8 mouse cellular contexts compared by ENCODE assay signal in genomic region chr11:103359841-103360641, GRCm38 (mm10). TPM values are rescaled to one million over a fixed set of nuclear protein-coding genes. Genes with fewer than 3 reads are reported as not detected.
DNase-seq lines count a peak whose midpoint lies in the region; ATAC-seq and TF ChIP-seq lines count a peak whose summit lies in the region.

No protein-coding gene starts in this region.

- peaks cover 0 to 28% of the 10 kb centered on the region in 2 experiments; a peak in 2 of 4 replicates for H3K4me1 ChIP-seq in ES-E14 (ENCODE audit: control insufficient read depth in 2 of 2, insufficient read depth in 2 of 2, low read length in 2 of 2, poor library complexity in 1 of 2)
- H3K4me1 ChIP-seq in forebrain, postnatal 0 days (ENCODE audit: insufficient read depth), result 0 out of 2 replicates have a peak, but pooled peaks cover 7% of the 10 kb centered on the region
- peaks cover 10% of the 10 kb centered on the region for H3K4me1 ChIP-seq in lung, postnatal 0 days (ENCODE audit: insufficient read depth, low read depth, low read length)

- H3K9ac ChIP-seq in ES-E14 (ENCODE audit: insufficient read depth, low read depth, low read length, poor library complexity, severe bottlenecking), result peak overlapping the region; percentile 77
- peak overlapping the region; percentile 11; the same call in 1 of the 2 replicates for H3K9ac ChIP-seq in forebrain, postnatal 0 days
- H3K9ac ChIP-seq in lung, postnatal 0 days (replicated peaks; ENCODE audit: low read depth), result 0 out of 2 replicates have a peak overlapping the region, but pooled peaks have one; percentile 6

- H3K36me3 ChIP-seq in ES-E14 (ENCODE audit: control insufficient read depth, insufficient read depth, low read length, poor library complexity, severe bottlenecking), result no peaks in the 10 kb centered on the region; the same call in 1 of the 2 replicates
- no peaks in the 10 kb centered on the region for H3K36me3 ChIP-seq in forebrain, postnatal 0 days (ENCODE audit: insufficient read depth)
- no peaks in the 10 kb centered on the region for H3K36me3 ChIP-seq in lung, postnatal 0 days (ENCODE audit: insufficient read depth, low read length)

- H3K4me2 ChIP-seq in forebrain, postnatal 0 days (ENCODE audit: low read depth), result peak overlapping the region; percentile 58
- H3K4me2 ChIP-seq in lung, postnatal 0 days (replicated peaks; ENCODE audit: low read depth, low read length), result peak overlapping the region; percentile 94

- no peak for TF ChIP-seq EP300 in lung, postnatal 0 days (IDR thresholded peaks at IDR 0.05)

- peak; percentile 64 for DNase-seq in ES-E14 (ENCODE audit: low read depth, low spot score)
- peak; percentile 80 for DNase-seq in cerebellum, adult 11 months
- DNase-seq in forebrain, postnatal 0 days, result peak; percentile 78
- peak; percentile 91 for DNase-seq in heart, postnatal 4 days
- peak; percentile 81 to 88 for DNase-seq in layer of hippocampus, postnatal 10 days (ENCODE audit: low spot score in 2 of 2)
- DNase-seq in lung, postnatal 0 days (ENCODE audit: low spot score), result peak; percentile 93
- DNase-seq in ovary, postnatal 14 days (ENCODE audit: low spot score), result peak; percentile 71
- DNase-seq in thymus, postnatal 10 days (ENCODE audit: low spot score in 2 of 2), result peak; percentile 71 to 86

- in situ Hi-C loops in ES-E14 (cut with MboI; ENCODE audit: low sequenced_read_pairs in 2 of 2, unreplicated experiment in 2 of 2), result loop anchor here in 1 of 2 experiments (10.0 kb wide), 1 partner anchor 105 kb away; no protein-coding TSS in a partner anchor

- H3K4me3 ChIP-seq in ES-E14 (ENCODE audit: insufficient read depth in 1 of 2, low read depth in 1 of 2, low read length in 2 of 2, poor library complexity in 1 of 2, severe bottlenecking in 1 of 2), result peak overlapping the region; percentile 74 to 80
- H3K4me3 ChIP-seq in forebrain, postnatal 0 days (ENCODE audit: low read depth, low read length), result peak overlapping the region; percentile 47
- peak overlapping the region; percentile 57 for H3K4me3 ChIP-seq in lung, postnatal 0 days (ENCODE audit: low read depth, low read length)

- peak; percentile 70 for ATAC-seq in forebrain, postnatal 0 days
- ATAC-seq in lung, postnatal 0 days, result peak; percentile 63

- WGBS in forebrain, postnatal 0 days, result 1% methylated on average over 60 of the region's 60 CpGs
- 6% methylated on average over 47 of the region's 60 CpGs for WGBS in lung, postnatal 0 days

- peaks cover 50% of the 10 kb centered on the region for H3K27me3 ChIP-seq in forebrain, postnatal 0 days (ENCODE audit: insufficient read depth, low read length)
- peaks cover 3% of the 10 kb centered on the region; the same call in 1 of the 2 replicates for H3K27me3 ChIP-seq in lung, postnatal 0 days (replicated peaks; ENCODE audit: insufficient read depth, low read length)

- no peak overlapping the region for H3K27ac ChIP-seq in ES-E14 (ENCODE audit: insufficient read depth, low read depth, low read length, poor library complexity, severe bottlenecking)
- H3K27ac ChIP-seq in forebrain, postnatal 0 days (ENCODE audit: low read depth, low read length), result no peak overlapping the region
- H3K27ac ChIP-seq in lung, postnatal 0 days (ENCODE audit: low read length), result peak overlapping the region; percentile 83; the same call in 1 of the 2 replicates

- TF ChIP-seq CTCF in forebrain, postnatal 0 days (IDR thresholded peaks at IDR 0.05; ENCODE audit: low read depth), result peak; percentile 77
- TF ChIP-seq CTCF in lung, postnatal 0 days (IDR thresholded peaks at IDR 0.05), result peak; percentile 87

- H3K9me3 ChIP-seq in ES-E14 (ENCODE audit: control insufficient read depth, insufficient read depth, low read depth, low read length), result no peaks in the 10 kb centered on the region
- H3K9me3 ChIP-seq in forebrain, postnatal 0 days (ENCODE audit: low read length), result no peaks in the 10 kb centered on the region
- H3K9me3 ChIP-seq in lung, postnatal 0 days (ENCODE audit: low read length), result no peaks in the 10 kb centered on the region

TF ChIP-seq in ES-E14, 5 proteins besides CTCF, POLR2A, EP300 and RAD21:
- 0 out of 2 replicates have a peak, but pooled peaks have one; percentile 32 for TF ChIP-seq ZNF384 (IDR thresholded peaks at IDR 0.05; ENCODE audit: low read depth, low read length)
- TF ChIP-seq ZC3H11A (IDR thresholded peaks at IDR 0.05; ENCODE audit: borderline replicate concordance, low read depth, low read length), result no peak
- 0 out of 2 replicates have a peak, but pooled peaks have one; percentile 36 for TF ChIP-seq MAFK (IDR thresholded peaks at IDR 0.05; ENCODE audit: insufficient read depth, low read depth, low read length)
- peak; percentile 39; the same call in 1 of the 2 replicates for TF ChIP-seq HCFC1 (IDR thresholded peaks at IDR 0.05; ENCODE audit: borderline replicate concordance, insufficient read depth, low read length)
- no peak for TF ChIP-seq CHD2 (IDR thresholded peaks at IDR 0.05; ENCODE audit: low read depth, low read length)

RNA-seq across cellular contexts. Expression of gene Arhgap27, which starts 3.5 kb away (rescaled TPM):
- 7.8 and 8.2 TPM in 2 replicates for total RNA-seq in ES-E14 (2012; rRNA removed)
- total RNA-seq in forebrain, postnatal 0 days (2014; rRNA removed), result 4.2 and 5.6 TPM in 2 replicates
- 3.2 and 4.8 TPM in 2 replicates for polyA plus RNA-seq in forebrain, postnatal 0 days (2015; fragmentation: Nextera tagmentation; extraction: Ambion mirVana)
- 10 to 100 TPM; 23.5 to 25.4 TPM for total RNA-seq in heart, postnatal 4 days (2021)
- 1 to 10 TPM; 8.7 to 9.3 TPM for total RNA-seq in layer of hippocampus, postnatal 10 days (2021)
- 18.5 and 20.0 TPM in 2 replicates for polyA plus RNA-seq in lung, postnatal 0 days (2015; fragmentation: Nextera tagmentation; extraction: Ambion mirVana)

RNA-seq across cellular contexts. Expression of gene Plekhm1, which starts 52.4 kb away (rescaled TPM):
- total RNA-seq in ES-E14 (2012; rRNA removed), result 11.7 and 12.3 TPM in 2 replicates
- total RNA-seq in forebrain, postnatal 0 days (2014; rRNA removed), result 4.2 and 7.1 TPM in 2 replicates
- 5.3 and 5.7 TPM in 2 replicates for polyA plus RNA-seq in forebrain, postnatal 0 days (2015; fragmentation: Nextera tagmentation; extraction: Ambion mirVana)
- 1 to 10 TPM; 8.6 to 9.5 TPM for total RNA-seq in heart, postnatal 4 days (2021)
- total RNA-seq in layer of hippocampus, postnatal 10 days (2021), result 10 to 100 TPM; 15.0 TPM
- polyA plus RNA-seq in lung, postnatal 0 days (2015; fragmentation: Nextera tagmentation; extraction: Ambion mirVana), result 8.1 and 9.4 TPM in 2 replicates

Comparison
In these comparisons a context has a peak if more than half of its experiments do, and no peak if none do; other contexts are left out.
1. H3K9ac ChIP-seq: peak in every context shown above with its lines; median percentile 77 in ES-E14; 11 in forebrain, postnatal 0 days; 6 in lung, postnatal 0 days.